Mouse (Mus musculus) ES-E14 (cell line): Measurements from ENCODE around the gene Sgsm2. TPM values are rescaled to one million over a fixed set of nuclear protein-coding genes. Genes with fewer than 3 reads are reported as not detected.

Source experiments
- DNase-seq: peaks from one replicate; pipeline ENCODE4 v3.0.0-alpha.2; 2013; ENCODE audit warnings: low read depth, low spot score
- H3K27ac ChIP-seq: 2 replicates; pipeline ENCODE4 v1.5.1; 2012; ENCODE audit warnings: low read depth, mild to moderate bottlenecking, low read length, moderate library complexity, mixed read lengths; ENCODE audit not compliant: poor library complexity, insufficient read depth, severe bottlenecking
- H3K36me3 ChIP-seq: 2 replicates; pipeline ENCODE4 v1.6.1; 2012; ENCODE audit warnings: mild to moderate bottlenecking, low read length, moderate library complexity, mixed read lengths; ENCODE audit not compliant: control insufficient read depth, poor library complexity, insufficient read depth, severe bottlenecking
- H3K4me1 ChIP-seq, 2 experiments: fragments of 150-350 bp in 1 of 2; sonication (generic) in 1 of 2; 2 replicates each; pipeline ENCODE4 v1.6.1; 2012; ENCODE audit warnings: low read length in 2 of 2, mild to moderate bottlenecking in 1 of 2, mixed read lengths in 1 of 2; ENCODE audit not compliant: control insufficient read depth in 2 of 2, insufficient read depth in 2 of 2, poor library complexity in 1 of 2
- H3K4me3 ChIP-seq, 2 experiments: fragments of 150-350 bp in 1 of 2; sonication (generic) in 1 of 2; 2 replicates each; pipeline ENCODE4 v1.5.1; 2012; ENCODE audit warnings: low read length in 2 of 2, low read depth in 1 of 2, mild to moderate bottlenecking in 1 of 2, mixed read lengths in 1 of 2; ENCODE audit not compliant: insufficient read depth in 1 of 2, poor library complexity in 1 of 2, severe bottlenecking in 1 of 2
- H3K9ac ChIP-seq: 2 replicates; pipeline ENCODE4 v1.6.1; 2012; ENCODE audit warnings: low read depth, mild to moderate bottlenecking, low read length, mixed read lengths; ENCODE audit not compliant: poor library complexity, insufficient read depth, severe bottlenecking
- H3K9me3 ChIP-seq: fragments of 150-350 bp; sonication (generic); 2 replicates; pipeline ENCODE4 v1.6.1; 2012; ENCODE audit warnings: low read depth, mild to moderate bottlenecking, low read length; ENCODE audit not compliant: control insufficient read depth, insufficient read depth
- CHD2 ChIP-seq: IDR thresholded peaks from 2 replicates; pipeline ENCODE4 v1.6.1; 2014; ENCODE audit warnings: mild to moderate bottlenecking, low read depth, low read length, inconsistent platforms
- HCFC1 ChIP-seq: IDR thresholded peaks from 2 replicates; pipeline ENCODE4 v1.6.1; 2012; ENCODE audit warnings: low read length, inconsistent platforms, borderline replicate concordance; ENCODE audit not compliant: insufficient read depth
- MAFK ChIP-seq: IDR thresholded peaks from 2 replicates; pipeline ENCODE4 v1.6.1; 2014; ENCODE audit warnings: mild to moderate bottlenecking, low read depth, low read length, inconsistent platforms; ENCODE audit not compliant: insufficient read depth
- ZC3H11A ChIP-seq: IDR thresholded peaks from 2 replicates; pipeline ENCODE4 v1.6.1; 2012; ENCODE audit warnings: low read depth, mild to moderate bottlenecking, inconsistent platforms, low read length, borderline replicate concordance
- ZNF384 ChIP-seq: IDR thresholded peaks from 2 replicates; pipeline ENCODE4 v1.6.1; 2012; ENCODE audit warnings: low read depth, low read length, inconsistent platforms
- in situ Hi-C, 2 experiments: fragments of 600-800 bp; cut with MboI; formaldehyde crosslinking; loops; one replicate each; pipeline ENCODE4 v1.15.1; 2025; ENCODE audit warnings: low sequenced_read_pairs in 2 of 2, inconsistent platforms in 1 of 2; ENCODE audit not compliant: unreplicated experiment in 2 of 2
- total RNA-seq: library from RNA; depleted of rRNA; stranded (reverse); fragments of 300-350 nt; gene quantifications from 2 replicates; pipeline ENCODE4 v1.2.3, GENCODE M21; 2012

Gene Sgsm2
- total RNA-seq, 1 experiment: 10.4 TPM

DNA sequence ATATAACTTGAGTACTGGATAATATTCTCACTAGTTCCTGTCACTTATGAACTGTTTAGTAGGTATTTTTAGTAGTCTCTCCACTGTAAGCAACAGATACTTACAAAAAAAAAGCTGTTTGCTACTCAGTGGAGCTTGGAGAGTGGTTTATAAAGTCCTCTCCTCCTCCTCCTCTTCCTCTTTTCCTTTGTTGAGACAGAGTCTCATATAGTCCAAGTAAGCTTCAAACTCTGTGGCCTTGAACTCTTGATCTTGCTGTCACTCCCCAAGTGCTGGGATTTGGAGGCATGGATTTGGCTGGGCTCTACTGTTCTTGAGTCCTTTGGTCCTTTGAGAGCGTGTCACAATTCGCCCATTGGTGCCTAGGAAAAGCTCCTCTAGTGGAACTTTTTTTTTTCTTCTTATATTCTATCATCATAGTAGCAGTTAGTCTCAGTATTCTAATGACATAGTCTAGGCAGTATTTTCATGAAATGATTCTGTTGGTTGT is 30.4 kb upstream of the Sgsm2 start:
- Histone ChIP-seq H3K27ac (no peak overlapping the region), H3K9me3 (no peaks in the 10 kb centered on the region), H3K9ac (no peak overlapping the region), H3K4me3 (no peak overlapping the region), H3K36me3 (peaks cover 1% of the 10 kb centered on the region; the same call in 1 of the 2 replicates), H3K4me1 (peaks cover 2 to 5% of the 10 kb centered on the region in 2 experiments; a peak in 3 of 4 replicates)
- in situ Hi-C loops: no loop called here
- DNase-seq: no peak
- TF ChIP-seq MAFK (no peak), ZNF384 (no peak)

DNA sequence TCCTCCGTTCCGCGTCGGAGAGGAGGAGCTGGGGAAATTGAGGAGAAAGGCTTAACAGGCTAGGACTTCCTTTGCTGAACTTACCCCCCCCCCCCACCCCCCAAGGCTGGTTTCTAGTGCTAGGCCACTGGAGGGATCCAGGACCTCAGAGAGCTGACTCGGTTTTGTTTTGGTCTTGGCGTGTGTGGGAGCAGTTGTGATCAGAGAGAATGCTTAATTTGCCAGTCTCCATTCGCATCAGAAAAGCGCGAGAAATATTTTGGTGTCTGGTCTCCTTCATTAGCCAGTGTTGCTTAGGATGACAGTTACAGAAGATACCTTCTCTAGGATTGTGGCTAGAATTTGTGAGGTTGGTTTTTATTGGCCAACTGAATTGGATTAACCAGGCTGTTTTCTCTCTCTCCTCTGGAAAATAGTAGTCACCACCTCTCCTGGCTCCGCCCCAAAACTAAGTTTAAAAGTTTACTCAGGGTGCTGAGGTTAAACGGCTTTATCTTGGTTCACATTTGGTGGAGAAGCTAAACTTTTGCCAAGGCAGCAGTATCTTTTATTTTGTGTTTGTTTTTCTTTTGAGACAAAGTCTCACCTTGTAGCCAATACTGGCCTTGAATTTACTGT is 29.6 kb upstream of the Sgsm2 start:
- H3K9me3 ChIP-seq: no peaks in the 10 kb centered on the region
- peak overlapping the region; percentile 96 for H3K9ac ChIP-seq
- in situ Hi-C loops: no loop called here
- peaks cover 2 to 5% of the 10 kb centered on the region in 2 experiments; a peak in 3 of 4 replicates for H3K4me1 ChIP-seq
- peak overlapping the region; percentile 93; the same call in 1 of the 2 replicates for H3K27ac ChIP-seq
- TF ChIP-seq ZNF384 (no peak), ZC3H11A (no peak), CHD2 (no peak), MAFK (no peak), HCFC1 (no peak)
- H3K36me3 ChIP-seq: peaks cover 1% of the 10 kb centered on the region; the same call in 1 of the 2 replicates
- DNase-seq: no peak
- peak overlapping the region; percentile 94 to 95 for H3K4me3 ChIP-seq

DNA sequence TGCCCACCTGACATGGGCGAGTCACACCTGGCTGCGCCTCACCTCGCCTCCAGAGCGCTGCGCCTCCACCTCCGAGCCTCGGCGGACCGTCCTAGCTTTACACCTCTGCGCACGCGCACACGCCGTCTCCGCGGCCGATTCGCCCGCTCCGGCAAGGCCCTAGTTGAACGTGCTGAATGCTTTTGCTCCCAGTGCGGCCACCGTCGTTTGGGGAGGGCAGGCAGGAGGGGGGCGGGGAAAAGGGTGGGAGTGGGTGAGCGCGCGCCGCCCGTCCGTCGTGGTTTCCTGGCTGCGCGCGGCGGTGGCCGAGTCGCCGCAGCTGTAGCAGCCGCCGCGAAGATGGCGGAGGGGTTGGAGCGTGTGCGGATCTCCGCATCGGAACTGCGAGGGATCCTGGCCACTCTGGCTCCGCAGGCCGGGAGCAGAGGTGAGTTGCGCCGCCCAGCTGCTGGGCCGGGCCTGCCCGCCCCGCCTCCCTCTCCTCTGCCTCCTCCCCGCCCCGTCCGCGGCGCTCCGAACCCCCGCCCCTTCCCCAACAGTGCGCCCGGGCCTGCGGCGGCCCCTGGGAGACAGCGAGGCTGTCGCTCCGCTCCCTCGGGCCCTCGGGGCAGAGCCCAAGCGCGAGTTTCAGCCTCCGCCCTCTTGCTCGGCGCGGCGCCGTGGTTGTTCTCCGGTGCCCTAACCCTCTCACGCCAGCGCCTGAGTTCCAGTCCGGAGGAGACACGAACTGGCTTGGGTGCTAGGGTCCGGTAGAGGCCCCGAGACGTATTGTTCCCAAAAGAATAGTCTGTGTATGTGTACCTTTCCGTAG is 28.9 kb upstream of the Sgsm2 start, which contains the start of the genes Smg6 and Srr:
Gene Smg6, plus strand, starts transcription at position 247 of the 811 bp plus-strand sequence.
Gene Srr, minus strand, starts transcription at position 372 of the 811 bp plus-strand sequence.
- peak within 1 kb of the TSS; percentile 93 for H3K27ac ChIP-seq
- peaks cover 2 to 5% of the 10 kb centered on the region in 2 experiments; a peak in 3 of 4 replicates for H3K4me1 ChIP-seq
- peak; percentile 71 for TF ChIP-seq HCFC1
- TF ChIP-seq MAFK: no peak
- in situ Hi-C loops: no loop called here
- no peaks in the 10 kb centered on the region for H3K9me3 ChIP-seq
- peak within 1 kb of the TSS; percentile 96 for H3K9ac ChIP-seq
- peak within 1 kb of the TSS; percentile 94 to 95 for H3K4me3 ChIP-seq
- H3K36me3 ChIP-seq: peaks cover 1% of the 10 kb centered on the region; the same call in 1 of the 2 replicates
- DNase-seq: peak; percentile 95

DNA sequence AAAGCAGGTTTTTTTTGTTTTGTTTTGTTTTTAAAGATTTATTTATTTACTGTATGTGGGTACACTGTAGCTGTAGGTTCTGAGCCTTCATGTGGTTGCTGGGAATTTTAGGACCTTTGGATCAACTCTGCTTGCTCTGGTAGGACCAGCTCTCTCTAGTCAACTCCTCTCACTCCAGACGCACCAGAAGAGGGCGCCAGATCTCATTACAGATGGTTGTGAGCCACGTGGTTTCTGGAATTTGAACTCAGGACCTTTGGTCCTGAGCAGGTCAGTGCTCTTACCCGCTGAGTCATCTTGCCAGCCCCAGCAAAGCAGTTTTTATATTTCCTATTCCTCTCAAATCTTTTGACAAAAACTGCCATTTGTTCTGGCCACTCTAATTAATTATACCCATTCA is 27.3 kb upstream of the Sgsm2 start:
- TF ChIP-seq HCFC1: no peak
- TF ChIP-seq CHD2: no peak
- Histone ChIP-seq H3K27ac (no peak overlapping the region), H3K4me1 (peaks cover 0 to 2% of the 10 kb centered on the region in 2 experiments; a peak in 1 of 4 replicates), H3K9me3 (no peaks in the 10 kb centered on the region), H3K4me3 (no peak overlapping the region), H3K36me3 (no peaks in the 10 kb centered on the region), H3K9ac (no peak overlapping the region)
- in situ Hi-C loops: no loop called here
- no peak for DNase-seq
